Mouse (Mus musculus): ENCODE results near the gene Akt2. TPM values are rescaled to one million over a fixed set of nuclear protein-coding genes. Genes with fewer than 3 reads are reported as not detected.
A peak's percentile ranks its signal among the peaks of the same experiment; 100 is the strongest.

The Akt2 gene
- total RNA-seq, 2 experiments from 2014 or later: 169 to 170 TPM

GRCm38 (mm10) chr7:27653681-27654437 lies 62.5 kb downstream of the Akt2 start, which contains the start of gene Ttc9b:
Gene Ttc9b, plus strand, starts transcription at chr7:27653915.
- DNase-seq: peak; percentile 54 to 71
- intact Hi-C loops (cut with DNase I): loop anchor here (5.0 kb wide), 1 partner anchor 73 kb away; no protein-coding TSS in a partner anchor

DNA sequence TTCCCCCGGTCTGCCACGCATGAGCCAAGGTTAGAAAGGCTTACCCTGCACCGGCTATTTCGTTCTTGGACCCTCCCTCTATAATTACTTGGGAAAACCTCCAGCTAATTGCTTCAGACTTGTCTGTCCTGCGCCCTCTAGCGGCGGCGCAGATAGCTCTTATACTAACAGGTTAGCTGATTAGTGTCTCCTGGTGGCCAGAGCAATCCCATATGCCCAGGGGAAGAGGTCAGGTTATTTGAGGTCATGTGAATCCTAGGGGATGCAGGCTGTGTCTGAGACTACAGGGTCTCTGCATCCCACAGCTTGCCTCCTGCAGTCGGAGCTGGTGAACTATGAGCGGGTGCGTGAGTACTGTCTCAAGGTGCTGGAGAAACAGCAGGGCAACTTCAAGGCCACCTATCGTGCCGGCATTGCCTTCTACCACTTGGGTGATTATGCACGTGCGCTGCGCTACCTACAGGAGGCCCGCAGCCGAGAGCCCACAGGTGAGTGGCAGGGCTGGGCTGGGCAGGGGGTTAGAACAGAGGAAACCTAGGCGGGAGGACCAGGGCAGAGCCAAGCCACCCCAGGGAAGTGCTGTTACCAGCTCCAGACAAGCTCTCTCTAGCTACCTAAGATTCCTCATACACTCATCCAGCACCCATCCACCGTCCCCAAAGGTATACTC lies 63.4 kb downstream of the Akt2 start:
- DNase-seq: no peak
- intact Hi-C loops (cut with DNase I): loop anchor here (5.0 kb wide), 1 partner anchor 73 kb away; no protein-coding TSS in a partner anchor

- intact Hi-C loops (cut with DNase I): no loop called here
Observed at GRCm38 (mm10) chr7:27655545-27655944, 64.2 kb downstream of the Akt2 start.

GRCm38 (mm10) chr7:27656600-27656999 lies 65.2 kb downstream of the Akt2 start:
- no peak for DNase-seq
- intact Hi-C loops (cut with DNase I): no loop called here

More at GRCm38 (mm10) chr7:27655545-27655944, 64.2 kb downstream of the Akt2 start:
- DNase-seq: no peak

GRCm38 (mm10) chr7:27657824-27658395 lies 66.6 kb downstream of the Akt2 start:
- intact Hi-C loops (cut with DNase I): no loop called here
- no peak for DNase-seq

DNA sequence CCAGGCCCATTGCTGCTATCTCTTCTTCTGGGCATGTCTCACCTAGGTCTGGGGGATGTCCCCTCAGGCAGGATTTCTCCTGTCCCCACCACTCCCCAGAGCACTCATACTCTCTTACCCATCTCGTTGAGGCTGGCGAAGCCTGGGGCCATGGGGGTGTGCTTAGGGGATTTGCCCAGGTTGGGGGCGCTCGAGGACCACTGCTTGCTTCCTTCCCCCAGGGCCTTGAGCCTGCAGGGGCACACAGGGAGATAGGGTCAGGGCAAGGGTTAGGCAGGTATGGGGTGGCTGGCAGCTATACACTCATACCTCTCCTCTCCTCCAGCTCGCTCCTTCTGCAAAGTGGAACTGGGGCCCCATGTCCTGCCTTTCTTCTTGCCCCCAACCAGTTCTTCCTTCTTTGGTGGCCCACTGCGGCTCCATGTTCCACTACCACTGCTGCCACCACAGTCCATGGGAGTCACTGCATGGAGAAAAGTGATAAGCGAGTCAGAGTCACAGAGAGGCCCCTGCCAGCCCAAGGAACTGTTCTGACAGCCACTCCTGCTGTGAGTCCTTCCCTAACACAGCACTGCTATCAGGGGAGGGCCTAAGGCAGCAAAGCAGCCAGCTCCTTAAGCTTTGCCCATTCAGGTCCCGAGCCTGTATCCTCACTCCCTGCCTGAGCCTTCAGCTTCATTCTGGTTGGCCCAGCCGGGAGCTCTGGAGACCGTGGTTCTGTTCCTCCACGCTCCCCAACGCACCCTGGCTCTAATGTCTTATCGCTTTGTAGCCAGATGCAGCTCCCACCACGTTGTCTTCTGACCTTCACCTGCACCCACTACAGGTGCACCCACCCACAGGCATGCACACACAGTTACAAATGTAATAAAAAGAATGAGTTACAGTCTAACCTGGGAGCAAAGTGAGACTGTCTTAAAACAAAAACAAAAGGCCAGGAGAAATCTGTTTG lies 67.6 kb downstream of the Akt2 start:
- no peak for DNase-seq
- intact Hi-C loops (cut with DNase I): no loop called here

DNA sequence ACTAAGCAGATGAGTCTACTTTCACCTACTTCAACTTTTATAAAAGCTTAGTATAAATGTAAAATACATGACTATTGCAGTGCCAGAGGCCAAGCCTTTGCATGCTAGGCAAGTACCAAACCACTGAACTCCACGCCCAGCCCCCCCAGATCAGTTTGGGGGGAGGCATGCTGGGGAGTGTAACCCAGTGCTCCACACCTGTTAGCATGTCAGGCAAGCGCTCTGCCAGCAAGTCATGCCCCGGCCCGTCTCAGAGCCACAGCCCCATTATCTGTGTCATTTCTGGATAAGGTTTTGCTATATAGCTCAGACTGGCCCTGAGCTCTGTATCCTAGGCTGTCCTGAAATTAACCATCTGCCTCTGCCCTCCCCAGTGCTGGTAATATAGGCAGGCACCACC lies 70.7 kb downstream of the Akt2 start:
- intact Hi-C loops (cut with DNase I): no loop called here
- no peak for DNase-seq

DNA sequence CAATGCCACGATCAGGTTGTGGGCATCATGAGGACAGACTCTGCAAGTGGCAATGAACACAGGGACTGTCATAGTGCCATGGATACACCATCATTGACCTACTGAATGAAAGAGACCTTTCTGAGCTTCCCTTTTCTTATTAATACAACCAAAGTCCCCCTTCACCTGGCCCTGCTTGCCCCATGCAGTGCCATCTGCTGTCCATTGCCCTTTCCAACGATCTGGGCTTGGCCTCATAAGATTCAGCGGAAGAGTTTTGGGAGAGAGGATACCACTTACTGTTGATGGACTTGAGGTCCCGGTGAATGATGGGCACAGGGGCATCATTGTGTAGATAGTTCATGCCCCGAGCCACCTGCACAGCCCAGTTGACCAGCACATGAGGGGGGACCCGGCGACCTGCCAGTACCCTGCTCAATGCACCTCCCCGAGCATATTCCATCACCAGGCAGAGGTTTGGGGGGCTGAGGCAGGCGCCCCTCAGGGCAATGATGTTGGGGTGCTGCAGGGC lies 81.8 kb downstream of the Akt2 start:
- DNase-seq: no peak
- intact Hi-C loops (cut with DNase I): no loop called here

- DNase-seq: peak; percentile 33 to 34
- intact Hi-C loops (cut with DNase I): no loop called here
Observed at GRCm38 (mm10) chr7:27673575-27674131, 82.3 kb downstream of the Akt2 start.

- intact Hi-C loops (cut with DNase I): no loop called here
- DNase-seq: no peak
Observed at GRCm38 (mm10) chr7:27674195-27674521, 82.8 kb downstream of the Akt2 start.

- intact Hi-C loops (cut with DNase I): no loop called here
- peak; percentile 93 to 95 for DNase-seq
Observed at GRCm38 (mm10) chr7:27674522-27675221, 83.3 kb downstream of the Akt2 start, which contains the start of gene Map3k10. Gene Map3k10, minus strand, starts transcription at chr7:27674598.

DNA sequence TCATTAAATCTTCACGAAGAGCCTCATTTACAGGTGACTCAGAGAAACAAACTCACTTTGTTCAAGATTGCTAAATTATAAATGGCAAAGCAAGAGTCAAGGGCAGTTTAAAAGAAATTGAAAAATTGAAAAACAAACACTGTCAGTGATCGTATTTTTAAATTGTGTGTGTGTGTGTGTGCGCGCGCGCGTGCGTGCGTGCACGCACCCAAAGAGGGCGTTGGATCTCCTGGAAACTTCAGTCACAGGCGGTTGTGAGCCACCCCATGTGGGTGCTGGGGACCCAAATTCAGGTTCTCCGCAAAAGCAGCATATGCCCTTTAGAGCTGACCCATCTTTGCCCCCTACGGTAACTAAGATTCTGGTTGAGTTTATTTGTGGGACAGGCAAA lies 83.9 kb downstream of the Akt2 start:
- no peak for DNase-seq

GRCm38 (mm10) chr7:27683218-27683617 lies 91.9 kb downstream of the Akt2 start:
- no peak for DNase-seq
- intact Hi-C loops (cut with DNase I): no loop called here

More for the DNA sequence above, 83.9 kb downstream of the Akt2 start:
- intact Hi-C loops (cut with DNase I): no loop called here

DNA sequence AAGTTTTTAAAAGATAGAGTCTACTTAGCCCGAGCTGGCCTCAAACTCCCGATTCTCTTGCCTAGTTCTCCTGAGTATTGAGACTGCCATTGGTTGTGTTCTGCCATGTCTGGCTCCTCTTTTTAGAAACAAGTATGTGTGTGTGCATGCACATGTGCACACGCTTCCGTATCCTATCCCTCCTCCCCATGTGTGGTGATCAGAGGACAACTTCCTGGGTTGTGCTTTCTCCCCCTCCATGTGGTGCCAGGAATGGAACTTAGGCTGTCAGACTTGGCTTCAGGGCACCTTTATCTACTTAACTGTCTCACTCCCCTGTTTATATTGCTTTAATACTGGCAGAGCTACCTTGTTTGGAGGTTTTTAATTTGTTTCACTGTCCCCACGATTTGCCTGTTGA lies 93.9 kb downstream of the Akt2 start:
- intact Hi-C loops (cut with DNase I): loop anchor here (1.0 to 5.0 kb wide), 5 partner anchors 9 to 348 kb away; partner anchors contain the start of genes Akt2 and Ltbp4

GRCm38 (mm10) chr7:27685681-27686080 lies 94.3 kb downstream of the Akt2 start:
- intact Hi-C loops (cut with DNase I): loop anchor here (1.0 to 5.0 kb wide), 5 partner anchors 9 to 348 kb away; partner anchors contain the start of genes Akt2 and Ltbp4
- DNase-seq: no peak

More for the DNA sequence above, 93.9 kb downstream of the Akt2 start:
- DNase-seq: no peak

DNA sequence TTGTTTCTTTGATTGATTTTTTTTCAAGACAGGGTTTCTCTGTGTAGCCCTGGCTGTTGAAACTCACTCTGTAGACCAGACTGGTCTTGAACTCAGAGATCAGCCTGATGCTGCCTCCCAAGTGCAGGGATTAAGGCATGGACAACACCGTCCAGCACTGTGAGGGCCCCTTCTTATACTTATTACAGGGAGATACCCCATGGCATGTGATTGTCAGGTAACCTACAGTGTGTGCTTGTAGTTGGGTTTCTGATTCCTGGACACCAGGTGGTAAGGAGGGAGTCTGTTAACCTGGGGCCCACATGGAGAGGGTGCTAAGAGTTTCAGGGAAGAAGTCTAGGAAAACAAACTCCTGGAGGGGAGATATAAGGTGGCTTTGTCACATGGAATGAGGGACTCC lies 95.7 kb downstream of the Akt2 start:
- DNase-seq: no peak
- intact Hi-C loops (cut with DNase I): loop anchor here (5.0 kb wide), 3 partner anchors 95 to 350 kb away; partner anchors contain the start of genes Akt2 and Ltbp4

GRCm38 (mm10) chr7:27687836-27688235 lies 96.5 kb downstream of the Akt2 start:
- intact Hi-C loops (cut with DNase I): loop anchor here (5.0 kb wide), 3 partner anchors 96 to 351 kb away; partner anchors contain the start of genes Akt2 and Ltbp4
- no peak for DNase-seq

DNA sequence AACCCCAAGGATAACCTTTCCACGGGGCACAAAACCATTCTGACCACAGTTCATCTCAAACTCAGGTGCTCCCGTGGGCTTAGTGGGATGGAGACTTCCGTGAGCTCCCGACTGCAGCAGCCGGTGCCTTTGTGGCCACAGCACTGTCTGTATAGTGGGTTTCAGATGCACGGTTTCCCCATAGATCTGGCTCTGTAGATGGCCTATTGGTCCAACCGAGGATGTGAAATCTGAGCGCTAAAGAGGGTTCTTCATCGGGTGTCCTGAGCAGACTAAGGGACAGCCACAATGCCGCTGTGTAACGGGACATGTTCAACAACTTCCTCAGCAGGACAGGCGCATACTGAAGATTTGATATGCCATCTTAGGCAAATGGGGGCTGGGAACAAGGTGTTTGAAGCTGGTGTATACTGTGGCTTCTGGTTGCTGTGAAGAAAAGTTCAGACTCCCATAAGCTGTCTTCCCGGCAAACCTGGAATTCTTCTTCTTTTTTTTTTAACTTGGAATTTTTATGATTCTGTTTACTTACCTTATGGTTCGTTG lies 97.0 kb downstream of the Akt2 start:
- DNase-seq: no peak
- intact Hi-C loops (cut with DNase I): loop anchor here (5.0 kb wide), 3 partner anchors 96 to 351 kb away; partner anchors contain the start of genes Akt2 and Ltbp4

Data from heart, postnatal 14 days (tissue).